Mouse (Mus musculus) limb, embryonic 13.5 days (tissue): ENCODE measurements around the gene Foxred1. TPM values are rescaled to one million over a fixed set of nuclear protein-coding genes. Genes with fewer than 3 reads are reported as not detected.

Source experiments
- ATAC-seq: fragments of 200-750 bp; cut with Nextera tagmentation; 2 replicates; pipeline ENCODE4 v1.8.0; 2017; ENCODE audit warnings: low read depth, moderate number of reproducible peaks, moderate TSS enrichment; ENCODE audit not compliant: low FRiP score
- H3K27ac ChIP-seq: fragments of 300-500 bp; sonication (generic); 2 replicates; pipeline ENCODE4 v1.5.1; 2015; ENCODE audit warnings: inconsistent platforms, mild to moderate bottlenecking, moderate library complexity
- H3K27me3 ChIP-seq: fragments of 300-500 bp; sonication (generic); 2 replicates; pipeline ENCODE4 v1.6.1; 2015; ENCODE audit warnings: mild to moderate bottlenecking, inconsistent platforms
- H3K36me3 ChIP-seq: fragments of 300-500 bp; sonication (generic); 2 replicates; pipeline ENCODE4 v1.6.1; 2015; ENCODE audit warnings: inconsistent platforms, mild to moderate bottlenecking, moderate library complexity
- H3K4me1 ChIP-seq: fragments of 300-500 bp; sonication (generic); 2 replicates; pipeline ENCODE4 v1.6.1; 2015; ENCODE audit warnings: inconsistent platforms
- H3K4me2 ChIP-seq: fragments of 300-500 bp; sonication (generic); replicated peaks from 2 replicates; pipeline ENCODE4 v1.6.1; 2015; ENCODE audit warnings: inconsistent platforms, mild to moderate bottlenecking, moderate library complexity
- H3K4me3 ChIP-seq: fragments of 300-500 bp; sonication (generic); 2 replicates; pipeline ENCODE4 v1.5.1; 2015; ENCODE audit warnings: moderate library complexity, mild to moderate bottlenecking, inconsistent platforms
- H3K9ac ChIP-seq: fragments of 300-500 bp; sonication (generic); 2 replicates; pipeline ENCODE4 v1.6.1; 2015; ENCODE audit warnings: mild to moderate bottlenecking, inconsistent platforms
- H3K9me3 ChIP-seq: fragments of 300-500 bp; sonication (generic); 2 replicates; pipeline ENCODE4 v1.6.1; 2016; ENCODE audit warnings: inconsistent platforms
- WGBS: fragments of 180-500 bp; shearing (Covaris S2); methylation state at CpG from one replicate; pipeline ENCODE4 v1.1.7; 2015; 5-methylcytosine and 5-hydroxymethylcytosine counted together
- polyA plus RNA-seq: library from polyadenylated mRNA; unstranded; fragments of >200 nt; fragmentation: Nextera tagmentation; extraction: Ambion mirVana; gene quantifications from 2 replicates; pipeline ENCODE4 v1.2.1, GENCODE M21; 2015

The Foxred1 gene
- polyA plus RNA-seq: 44.3 and 44.7 TPM in 2 replicates

GRCm38 (mm10) chr9:35210542-35211474 is at the start of gene Foxred1:
TSS of gene Foxred1 (minus strand) at chr9:35211055.
- H3K27ac ChIP-seq: peak within 1 kb of the TSS; percentile 83
- peaks cover 15% of the 10 kb centered on the region for H3K4me1 ChIP-seq
- peak; percentile 100 for ATAC-seq
- H3K27me3 ChIP-seq: no peaks in the 10 kb centered on the region
- peak within 1 kb of the TSS; percentile 93 for H3K4me3 ChIP-seq
- peak within 1 kb of the TSS; percentile 88 for H3K4me2 ChIP-seq
- H3K36me3 ChIP-seq: peaks cover 67% of the 10 kb centered on the region
- WGBS: 1% methylated on average over 72 of the region's 72 CpGs
- no peaks in the 10 kb centered on the region for H3K9me3 ChIP-seq
- H3K9ac ChIP-seq: peak within 1 kb of the TSS; percentile 95

DNA sequence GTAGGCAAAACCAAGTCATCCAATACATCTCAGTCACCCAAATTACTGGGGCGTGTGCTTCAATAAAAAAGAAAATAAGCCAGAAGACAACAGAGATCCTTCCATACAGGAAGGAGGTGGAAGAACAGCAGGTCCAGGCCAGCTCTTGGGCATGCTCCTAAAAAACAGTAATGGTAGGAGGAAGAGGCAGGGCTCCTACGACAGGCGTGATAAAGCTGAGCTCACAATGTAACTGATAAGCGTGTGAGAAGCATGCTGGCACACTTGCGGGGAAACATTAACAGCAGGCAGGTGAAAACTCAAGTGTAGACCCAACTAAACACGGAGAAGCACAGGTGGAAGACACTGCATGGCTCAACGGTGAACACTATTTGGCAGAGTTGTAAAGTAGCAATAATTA is 46.5 kb upstream of the Foxred1 start:
- H3K4me3 ChIP-seq: no peak overlapping the region
- 92% methylated on average over 7 of the region's 7 CpGs for WGBS
- no peaks in the 10 kb centered on the region for H3K27me3 ChIP-seq

DNA sequence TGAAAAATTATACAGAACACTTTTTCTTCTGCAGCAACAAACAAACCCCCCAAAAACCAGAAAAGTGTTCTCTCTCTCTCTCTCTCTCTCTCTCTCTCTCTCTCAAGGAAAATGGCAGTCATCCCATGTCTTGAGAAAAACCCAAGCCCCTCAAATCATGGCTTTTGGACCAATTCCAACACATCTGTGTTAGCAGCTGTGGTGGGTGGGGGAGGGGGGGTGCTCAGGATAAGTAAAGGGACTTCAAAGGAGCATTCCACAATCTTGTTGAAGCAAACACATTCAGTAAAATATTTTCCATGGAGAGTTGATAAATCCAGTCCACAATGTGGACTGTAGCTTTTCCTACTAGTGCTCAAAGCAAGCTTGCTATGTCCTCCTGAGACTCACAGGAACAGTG is 38.6 kb upstream of the Foxred1 start:
- Histone ChIP-seq H3K36me3 (no peaks in the 10 kb centered on the region), H3K4me3 (no peak overlapping the region), H3K9me3 (no peaks in the 10 kb centered on the region), H3K27me3 (no peaks in the 10 kb centered on the region), H3K9ac (no peak overlapping the region), H3K27ac (peak overlapping the region; percentile 61; the same call in 1 of the 2 replicates), H3K4me2 (no peak overlapping the region), H3K4me1 (peaks cover 15% of the 10 kb centered on the region)
- ATAC-seq: peak; percentile 83

More for the DNA sequence above, 46.5 kb upstream of the Foxred1 start:
- H3K9ac ChIP-seq: no peak overlapping the region
- no peaks in the 10 kb centered on the region for H3K4me1 ChIP-seq
- peaks cover 3% of the 10 kb centered on the region for H3K36me3 ChIP-seq
- no peak for ATAC-seq
- no peaks in the 10 kb centered on the region for H3K9me3 ChIP-seq
- no peak overlapping the region for H3K27ac ChIP-seq
- H3K4me2 ChIP-seq: no peak overlapping the region

DNA sequence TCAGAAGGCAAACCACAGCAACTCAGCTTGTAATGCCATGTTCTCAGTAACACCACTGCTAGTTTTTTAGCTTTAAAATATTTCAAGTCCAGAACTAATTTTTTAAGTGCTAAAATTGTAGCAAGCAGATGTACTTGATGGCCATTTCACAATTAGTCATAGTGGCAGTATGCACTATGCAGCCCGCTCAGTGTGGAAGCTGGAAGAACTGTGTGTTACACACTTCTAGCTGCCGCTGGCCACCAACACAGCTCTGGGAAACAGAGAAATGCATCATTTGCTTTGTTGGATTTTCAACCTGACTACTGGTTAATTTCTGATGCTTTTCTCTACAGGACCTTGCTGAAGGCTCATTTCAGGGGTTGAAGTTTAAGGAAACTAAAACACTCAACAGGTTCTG is 36.5 kb upstream of the Foxred1 start:
- H3K27me3 ChIP-seq: no peaks in the 10 kb centered on the region
- H3K9ac ChIP-seq: no peak overlapping the region
- no peak overlapping the region for H3K4me2 ChIP-seq
- WGBS: 85% methylated on average over 2 of the region's 2 CpGs
- ATAC-seq: no peak
- no peaks in the 10 kb centered on the region for H3K9me3 ChIP-seq
- H3K4me1 ChIP-seq: peaks cover 15% of the 10 kb centered on the region
- no peaks in the 10 kb centered on the region for H3K36me3 ChIP-seq
- no peak overlapping the region for H3K4me3 ChIP-seq
- no peak overlapping the region for H3K27ac ChIP-seq

- H3K27me3 ChIP-seq: no peaks in the 10 kb centered on the region
- H3K27ac ChIP-seq: no peak overlapping the region
- H3K9ac ChIP-seq: no peak overlapping the region
- ATAC-seq: no peak
- 68% methylated on average over 1 of the region's 1 CpGs for WGBS
- H3K4me1 ChIP-seq: no peaks in the 10 kb centered on the region
- no peak overlapping the region for H3K4me2 ChIP-seq
- no peaks in the 10 kb centered on the region for H3K9me3 ChIP-seq
- peaks cover 8% of the 10 kb centered on the region for H3K36me3 ChIP-seq
- H3K4me3 ChIP-seq: no peak overlapping the region
Observed at GRCm38 (mm10) chr9:35239734-35240133, 28.9 kb upstream of the Foxred1 start.

GRCm38 (mm10) chr9:35238915-35239571 is 28.2 kb upstream of the Foxred1 start:
- no peak overlapping the region for H3K4me3 ChIP-seq
- ATAC-seq: no peak
- H3K27me3 ChIP-seq: no peaks in the 10 kb centered on the region
- peaks cover 15% of the 10 kb centered on the region for H3K36me3 ChIP-seq
- H3K27ac ChIP-seq: no peak overlapping the region
- H3K9ac ChIP-seq: no peak overlapping the region
- H3K4me1 ChIP-seq: no peaks in the 10 kb centered on the region
- H3K4me2 ChIP-seq: no peak overlapping the region
- no peaks in the 10 kb centered on the region for H3K9me3 ChIP-seq
- 72% methylated on average over 6 of the region's 6 CpGs for WGBS

- ATAC-seq: no peak
- no peaks in the 10 kb centered on the region for H3K4me1 ChIP-seq
- H3K27ac ChIP-seq: no peak overlapping the region
- H3K4me2 ChIP-seq: no peak overlapping the region
- no peak overlapping the region for H3K4me3 ChIP-seq
- H3K9ac ChIP-seq: no peak overlapping the region
- no peaks in the 10 kb centered on the region for H3K9me3 ChIP-seq
- 95% methylated on average over 1 of the region's 1 CpGs for WGBS
- no peaks in the 10 kb centered on the region for H3K27me3 ChIP-seq
- H3K36me3 ChIP-seq: peaks cover 20% of the 10 kb centered on the region
Observed at GRCm38 (mm10) chr9:35238371-35238770, 27.5 kb upstream of the Foxred1 start.

DNA sequence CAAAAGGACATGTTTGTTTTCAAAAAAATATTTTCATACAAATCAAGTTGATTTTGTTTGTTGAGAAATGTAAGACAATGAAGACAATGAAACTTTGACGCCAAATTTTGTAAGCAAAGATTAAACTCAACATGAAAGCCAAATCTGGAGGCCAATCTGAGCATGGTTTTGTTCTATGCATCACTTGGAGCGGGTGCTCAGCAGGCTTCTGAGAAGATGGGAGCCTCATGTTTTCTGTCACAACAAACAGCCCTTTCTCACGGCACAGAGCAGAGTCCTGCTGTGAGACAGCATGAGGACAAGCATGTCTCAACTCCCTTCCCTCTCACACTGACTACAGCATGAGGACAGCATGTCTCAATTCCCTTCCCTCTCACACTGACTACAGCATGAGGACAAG is 25.1 kb upstream of the Foxred1 start:
- ATAC-seq: no peak
- WGBS: 72% methylated on average over 3 of the region's 3 CpGs
- Histone ChIP-seq H3K36me3 (peaks cover 40% of the 10 kb centered on the region), H3K4me1 (no peaks in the 10 kb centered on the region), H3K27ac (no peak overlapping the region), H3K27me3 (no peaks in the 10 kb centered on the region), H3K9ac (no peak overlapping the region), H3K4me3 (no peak overlapping the region), H3K9me3 (no peaks in the 10 kb centered on the region), H3K4me2 (no peak overlapping the region)

GRCm38 (mm10) chr9:35228671-35229070 is 17.8 kb upstream of the Foxred1 start:
- Histone ChIP-seq H3K4me1 (no peaks in the 10 kb centered on the region), H3K4me2 (no peak overlapping the region), H3K9ac (no peak overlapping the region), H3K27me3 (no peaks in the 10 kb centered on the region), H3K36me3 (peaks cover 46% of the 10 kb centered on the region), H3K9me3 (no peaks in the 10 kb centered on the region), H3K27ac (no peak overlapping the region), H3K4me3 (no peak overlapping the region)
- WGBS: 87% methylated on average over 3 of the region's 3 CpGs
- no peak for ATAC-seq

- Histone ChIP-seq H3K9me3 (no peaks in the 10 kb centered on the region), H3K36me3 (peaks cover 64% of the 10 kb centered on the region), H3K27ac (no peak overlapping the region), H3K4me1 (no peaks in the 10 kb centered on the region), H3K27me3 (no peaks in the 10 kb centered on the region), H3K4me2 (no peak overlapping the region), H3K9ac (no peak overlapping the region), H3K4me3 (no peak overlapping the region)
- no peak for ATAC-seq
- WGBS: 93% methylated on average over 3 of the region's 3 CpGs
Observed at GRCm38 (mm10) chr9:35223466-35223865, 12.6 kb upstream of the Foxred1 start.

GRCm38 (mm10) chr9:35217963-35218362 is 7.1 kb upstream of the Foxred1 start:
- no peak for ATAC-seq
- Histone ChIP-seq H3K9me3 (no peaks in the 10 kb centered on the region), H3K4me3 (no peak overlapping the region), H3K27ac (no peak overlapping the region), H3K27me3 (no peaks in the 10 kb centered on the region), H3K9ac (no peak overlapping the region), H3K36me3 (peaks cover 89% of the 10 kb centered on the region), H3K4me2 (no peak overlapping the region), H3K4me1 (no peaks in the 10 kb centered on the region)
- WGBS: 80% methylated on average over 1 of the region's 1 CpGs
